Mouse (Mus musculus) adrenal gland, postnatal 10 days (tissue): ENCODE data around the gene Gdnf. TPM values are rescaled to one million over a fixed set of nuclear protein-coding genes. Genes with fewer than 3 reads are reported as not detected.

Source experiments
- DNase-seq: peaks from one replicate; pipeline ENCODE4 v3.0.0; 2021; ENCODE audit warnings: mixed read lengths
- total RNA-seq, 2 experiments: library from RNA; stranded (reverse); gene quantifications; 2 replicates each; pipeline ENCODE4 v1.2.3; 2021

Gene Gdnf
- total RNA-seq, 2 experiments from 2014 or later = 0.06 to 0.21 TPM

DNA sequence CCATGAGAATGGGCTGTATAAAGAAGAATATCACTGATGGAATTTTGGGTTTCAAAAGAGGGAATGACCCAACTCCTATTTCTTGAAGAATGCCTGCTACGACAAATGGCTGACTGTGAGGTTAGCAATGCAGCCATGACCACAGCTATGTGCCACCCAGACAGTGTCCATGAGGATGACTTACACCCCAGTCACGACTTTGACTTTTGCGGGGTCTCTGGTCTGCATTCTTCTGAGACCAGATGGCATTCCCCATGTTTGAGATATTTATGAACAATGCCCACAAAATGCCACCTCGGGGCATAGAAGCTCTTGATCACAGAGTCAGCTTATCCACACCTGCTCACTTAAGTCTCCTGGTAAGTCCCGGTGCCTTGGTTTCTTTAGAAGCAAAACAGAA lies 52.2 kb downstream of the Gdnf start:
- no peak for DNase-seq

DNA sequence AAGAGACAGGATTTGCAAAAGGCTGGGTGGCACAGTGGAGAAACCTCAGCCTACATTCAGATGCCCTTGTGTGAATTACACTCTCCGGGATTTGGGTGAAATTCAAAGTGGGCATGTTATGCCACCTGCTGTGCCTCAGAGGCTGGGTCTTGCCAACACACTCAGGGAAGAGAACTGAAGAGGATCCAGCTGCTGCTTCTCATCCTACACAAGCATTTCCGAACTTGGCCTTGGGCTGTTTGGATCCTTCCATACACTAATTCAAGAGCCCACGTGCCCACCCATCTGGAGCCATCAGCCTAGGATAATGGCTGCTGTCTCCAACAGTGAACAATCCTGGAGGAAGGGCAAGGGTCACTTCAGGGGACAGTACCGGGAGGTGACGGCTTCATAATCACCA lies 52.7 kb downstream of the Gdnf start:
- DNase-seq = no peak

DNA sequence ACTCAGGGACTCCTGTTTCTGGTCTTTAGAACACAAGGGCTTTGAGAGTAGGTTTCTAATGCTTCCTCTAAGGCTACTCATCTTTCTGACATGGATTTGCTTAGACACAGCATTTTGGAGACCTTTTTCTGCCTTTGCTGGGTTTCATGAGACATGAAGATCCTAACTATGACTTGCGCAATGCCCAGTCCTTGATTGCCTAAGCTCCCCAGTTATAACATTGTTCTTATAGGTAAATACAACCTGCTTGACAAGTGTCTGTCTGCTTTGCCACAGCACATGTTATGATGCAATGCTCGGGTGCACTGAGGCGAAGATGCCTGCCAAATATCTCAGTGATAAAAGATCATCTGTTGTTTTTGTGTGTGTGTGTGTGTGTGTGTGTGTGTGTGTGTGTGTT lies 54.7 kb downstream of the Gdnf start:
- DNase-seq = no peak

DNA sequence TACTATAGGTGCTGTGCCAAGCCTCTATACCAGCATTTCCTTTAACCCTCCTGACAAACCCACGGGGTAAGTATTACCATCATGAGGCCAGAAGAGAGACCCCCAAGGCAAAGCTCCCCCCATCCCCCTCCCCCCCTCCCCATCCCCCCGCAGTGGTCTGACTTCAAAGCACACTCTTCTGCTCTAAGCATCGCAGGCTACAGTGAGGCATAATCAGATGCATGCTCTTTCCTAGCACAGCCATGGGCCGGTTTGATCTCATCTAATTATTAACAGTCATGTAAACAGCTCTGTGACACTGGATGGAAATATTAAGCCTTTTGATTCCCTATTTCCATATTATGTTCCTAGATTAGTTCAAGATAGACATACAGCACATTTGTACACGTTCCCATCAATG lies 61.8 kb downstream of the Gdnf start:
- DNase-seq = no peak

DNA sequence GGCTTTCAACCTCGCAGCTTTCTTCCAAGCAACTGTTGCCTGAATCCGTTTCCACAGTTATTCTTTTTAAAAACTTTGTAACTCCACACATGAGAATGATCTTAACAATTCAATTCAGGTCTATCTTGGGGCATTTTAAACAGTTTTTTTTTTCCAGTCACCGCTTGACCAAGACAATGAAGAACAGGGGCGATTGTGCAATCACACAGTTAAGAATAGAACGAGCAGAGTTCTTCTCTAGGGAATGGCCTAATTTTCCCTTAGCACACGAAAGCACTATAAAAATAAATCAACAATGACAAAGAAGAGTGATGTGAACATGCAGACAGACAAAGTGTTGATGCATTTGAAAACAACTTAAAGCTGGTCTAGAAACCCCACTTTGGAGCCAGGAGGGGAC lies 65.2 kb downstream of the Gdnf start:
- DNase-seq = no peak

DNA sequence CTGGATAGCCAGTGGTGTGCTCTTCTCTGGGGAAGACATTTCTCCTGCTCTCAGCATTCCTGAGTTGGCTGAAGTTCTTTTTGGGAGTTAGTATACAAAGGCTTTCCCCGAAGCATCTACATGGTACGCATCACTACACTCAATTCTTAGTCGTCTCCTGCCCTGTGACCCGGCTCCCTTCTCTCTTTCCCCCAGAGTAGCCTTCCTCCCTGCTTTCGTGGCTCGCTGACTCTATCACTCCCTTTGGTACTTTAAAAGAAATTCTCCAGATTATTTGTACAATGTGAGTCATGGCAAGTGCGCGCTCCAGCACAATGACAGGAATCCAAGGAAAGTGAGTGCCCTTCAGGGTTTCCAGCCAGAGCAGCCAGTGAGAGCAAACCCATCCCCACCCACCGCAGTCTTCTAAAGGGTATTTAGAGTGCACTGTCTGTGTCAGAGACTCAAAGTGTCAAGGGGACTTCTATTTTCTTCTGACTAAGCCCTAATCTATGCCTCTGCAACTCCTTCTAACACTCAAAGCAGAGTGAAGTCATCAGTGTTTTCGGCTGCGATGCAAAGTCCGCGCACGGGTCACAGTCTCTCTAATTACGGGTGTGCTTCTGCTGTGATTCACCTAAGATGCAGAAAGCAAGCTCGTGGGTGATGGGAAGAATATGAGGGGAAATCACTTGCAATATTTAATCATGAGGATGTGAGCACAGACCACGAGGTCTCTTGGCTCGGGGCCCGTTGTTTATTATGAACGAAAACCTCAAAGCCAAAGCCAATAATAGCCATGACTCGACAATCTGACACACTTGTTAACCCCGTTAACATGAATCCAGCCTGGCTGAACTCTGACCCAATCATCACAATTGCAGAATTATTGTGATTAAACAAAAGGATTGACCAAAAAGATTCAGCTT lies 67.2 kb downstream of the Gdnf start:
- peak; percentile 6 for DNase-seq

DNA sequence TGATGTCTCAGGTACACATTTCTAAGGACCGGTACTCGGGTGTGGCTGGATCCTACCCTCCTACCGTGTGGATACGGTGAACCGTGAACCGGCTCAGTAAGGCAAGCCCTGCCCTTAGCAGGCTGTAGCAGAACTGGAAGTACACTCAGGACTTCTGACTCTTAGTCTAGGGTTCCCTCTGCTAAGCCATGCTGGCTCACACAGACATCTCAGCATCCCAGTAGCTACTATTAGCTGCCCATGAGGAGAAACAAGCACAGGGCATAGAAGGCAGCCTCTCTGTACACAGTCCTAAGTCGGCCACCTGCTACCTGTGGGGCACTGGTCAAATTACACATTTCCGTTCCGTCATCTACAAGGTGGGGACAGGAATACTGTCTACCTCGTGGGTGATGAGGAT lies 68.2 kb downstream of the Gdnf start:
- no peak for DNase-seq

DNA sequence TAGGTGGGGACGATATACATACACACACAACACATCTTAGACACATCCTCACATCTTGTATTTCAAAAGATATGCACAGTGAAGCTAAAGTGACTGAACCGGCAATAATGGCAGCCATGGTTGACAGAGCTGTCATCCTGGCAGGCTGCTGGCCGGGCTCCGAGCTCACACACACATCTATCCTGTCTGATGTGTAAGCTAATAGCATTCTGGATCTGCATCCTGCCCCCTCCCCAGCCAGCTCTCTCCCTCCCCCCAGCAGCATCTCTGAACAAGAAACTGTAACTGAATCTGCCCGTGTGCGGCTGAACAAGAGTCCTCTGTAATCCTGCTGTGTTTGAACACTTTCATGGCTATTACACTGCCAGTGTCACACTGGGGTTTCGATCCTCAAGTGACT lies 69.3 kb downstream of the Gdnf start:
- DNase-seq = no peak

DNA sequence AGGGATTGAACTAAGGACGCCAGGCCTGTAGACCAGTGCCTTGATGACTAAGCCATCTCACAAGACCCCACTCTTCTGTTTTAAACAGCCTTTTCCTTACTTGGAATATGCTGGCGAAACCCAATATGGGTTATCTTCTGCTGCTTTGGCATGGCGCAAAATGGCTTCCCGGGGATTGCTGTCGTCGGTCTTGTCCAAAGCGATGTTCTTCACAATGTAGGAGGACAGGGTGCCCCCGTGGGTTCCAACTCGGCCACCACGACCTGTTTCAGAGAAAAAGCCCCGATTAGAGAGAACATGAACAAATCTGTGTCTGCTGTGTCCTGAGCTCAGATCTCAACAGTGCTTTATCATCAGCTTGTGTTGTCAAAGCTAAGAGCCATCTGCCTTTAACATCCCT lies 73.5 kb downstream of the Gdnf start:
- no peak for DNase-seq

DNA sequence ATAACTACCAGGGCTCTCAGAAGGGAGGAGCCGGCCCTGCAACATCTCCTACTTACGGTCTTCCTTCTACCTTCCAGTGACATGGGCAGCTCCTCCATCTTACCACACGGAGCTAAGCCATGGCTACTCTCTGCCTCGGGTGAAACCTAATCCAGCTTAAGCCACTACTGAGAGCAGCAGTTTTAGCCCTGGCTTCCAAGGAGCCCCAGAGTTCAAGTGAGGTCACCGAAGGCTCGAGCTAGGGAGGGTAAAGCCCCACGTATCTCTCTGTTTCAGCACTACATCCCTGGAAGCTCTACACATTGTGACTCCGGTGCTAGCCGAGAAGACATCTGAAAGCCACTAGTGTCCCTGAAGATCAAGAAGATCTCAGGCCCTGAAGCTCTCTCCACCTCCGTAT lies 74.5 kb downstream of the Gdnf start:
- DNase-seq = no peak

DNA sequence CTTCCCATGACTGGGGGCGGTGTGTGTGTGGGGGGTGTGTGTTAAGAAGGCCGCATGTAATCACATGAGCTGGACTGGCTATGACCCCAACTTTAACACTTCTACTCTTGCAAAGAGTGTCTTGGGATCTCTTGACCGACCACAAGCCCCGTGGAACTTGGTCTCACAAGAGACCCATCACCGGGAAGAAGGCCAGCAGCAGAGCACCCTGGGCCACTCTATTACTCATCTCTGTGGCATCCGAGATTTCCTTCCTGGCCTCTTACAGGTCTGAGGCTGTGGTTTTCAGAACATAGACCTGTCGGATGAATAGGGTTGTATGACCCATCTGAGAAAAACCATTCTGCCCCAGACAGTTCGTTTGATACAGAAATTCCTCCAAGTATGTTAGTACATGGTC lies 75.9 kb downstream of the Gdnf start:
- no peak for DNase-seq
